Mouse (Mus musculus): ENCODE measurements around the gene Prkch. TPM values are rescaled to one million over a fixed set of nuclear protein-coding genes. Genes with fewer than 3 reads are reported as not detected.
A peak's percentile ranks its signal among the peaks of the same experiment; 100 is the strongest.

The Prkch gene
- polyA plus RNA-seq, 1 experiment = 0.02 TPM

DNA sequence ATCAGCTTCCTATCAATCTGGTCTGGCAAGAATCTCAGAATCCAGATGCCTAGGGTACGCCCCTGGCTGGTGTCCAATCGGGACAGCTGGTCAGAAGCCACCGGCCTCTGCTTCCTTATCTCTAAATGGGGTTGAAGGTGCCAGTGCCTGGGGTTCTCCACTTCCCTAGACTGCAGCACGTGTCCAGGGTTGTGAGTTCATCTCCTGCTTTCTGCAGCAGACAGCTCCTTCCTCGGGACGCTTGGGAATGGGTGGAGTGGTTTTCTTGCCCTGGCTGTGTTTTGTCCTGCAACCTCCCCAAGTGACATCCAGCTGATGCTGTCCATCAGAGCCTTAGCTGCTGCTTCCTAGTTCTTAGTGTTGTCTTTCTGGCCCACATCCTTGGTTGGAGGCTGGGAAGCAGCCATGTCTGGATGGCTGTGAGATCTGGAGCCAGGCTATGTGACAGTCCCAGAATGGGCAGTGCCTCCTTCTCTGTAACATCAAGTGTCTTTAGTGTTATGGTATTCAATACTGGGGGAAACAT is 116.0 kb downstream of the Prkch start:
- H3K27me3 ChIP-seq (ENCODE audit: control insufficient read depth, insufficient read depth, insufficient read length) = peaks cover 3% of the 10 kb centered on the region
- peak; percentile 61 for TF ChIP-seq MYOD1 (IDR thresholded peaks at IDR 0.05; ENCODE audit: control insufficient read depth, insufficient read length, low read depth)
- peak; percentile 32 for TF ChIP-seq USF1 (IDR thresholded peaks at IDR 0.05; ENCODE audit: low read depth)
- TF ChIP-seq MAX (IDR thresholded peaks at IDR 0.05) = no peak
- H3ac ChIP-seq (ENCODE audit: control insufficient read depth, insufficient read length, low read depth) = no peak overlapping the region
- H3K79me2 ChIP-seq (ENCODE audit: control insufficient read depth, insufficient read depth) = no peaks in the 10 kb centered on the region
- H3K4me3 ChIP-seq (ENCODE audit: insufficient read depth, poor library complexity, severe bottlenecking) = no peak overlapping the region
- no peaks in the 10 kb centered on the region for H3K79me3 ChIP-seq (ENCODE audit: low read depth)
- no peaks in the 10 kb centered on the region for H3K36me3 ChIP-seq (ENCODE audit: control insufficient read depth, insufficient read depth)

DNA sequence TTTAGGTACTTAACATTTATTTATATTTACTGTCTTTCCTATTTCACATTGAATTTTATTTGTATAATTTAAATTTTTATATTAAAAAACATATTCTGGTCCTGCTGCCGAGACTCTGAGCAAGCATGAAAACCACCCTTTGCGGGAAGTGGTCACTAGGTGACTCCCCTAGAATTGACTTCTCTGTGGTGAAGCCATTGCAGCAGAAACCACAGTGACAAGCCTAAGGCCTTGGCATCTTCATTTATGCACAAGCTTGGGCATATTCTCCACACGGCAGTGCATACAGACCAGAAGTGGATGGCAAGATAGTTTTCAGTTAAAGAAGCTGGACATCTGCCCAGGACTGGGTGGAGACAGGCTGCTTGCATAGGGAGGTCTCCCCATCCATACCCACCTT is 117.4 kb downstream of the Prkch start:
- Histone ChIP-seq H3K79me2 (ENCODE audit: control insufficient read depth, insufficient read depth) (no peaks in the 10 kb centered on the region), H3K4me3 (ENCODE audit: insufficient read depth, poor library complexity, severe bottlenecking) (no peak overlapping the region), H3ac (ENCODE audit: control insufficient read depth, insufficient read length, low read depth) (no peak overlapping the region), H3K27me3 (ENCODE audit: control insufficient read depth, insufficient read depth, insufficient read length) (peaks cover 3% of the 10 kb centered on the region), H3K36me3 (ENCODE audit: control insufficient read depth, insufficient read depth) (no peaks in the 10 kb centered on the region), H3K79me3 (ENCODE audit: low read depth) (no peaks in the 10 kb centered on the region)
- no peak for TF ChIP-seq CTCF (IDR thresholded peaks at IDR 0.05; ENCODE audit: control insufficient read depth, insufficient read depth, insufficient read length)

DNA sequence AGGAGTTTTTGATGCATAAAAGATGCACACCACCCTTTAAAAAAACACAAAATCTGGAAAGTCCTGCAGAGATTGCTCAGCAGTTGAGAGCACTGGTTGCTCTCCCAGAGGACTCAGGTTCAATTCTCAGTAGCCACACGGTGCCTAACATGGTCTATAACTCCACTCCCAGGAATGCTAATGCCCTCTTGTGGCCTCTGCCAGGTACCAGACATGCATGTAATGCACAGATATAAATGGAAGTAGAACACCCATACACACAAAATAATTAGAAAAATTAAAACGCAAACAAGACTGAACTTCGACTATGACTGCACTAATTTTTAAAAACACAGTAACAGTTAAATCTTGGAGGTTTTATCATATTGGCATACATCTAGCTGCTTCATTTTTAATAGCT is 119.8 kb downstream of the Prkch start:
- Histone ChIP-seq H3K27me3 (ENCODE audit: control insufficient read depth, insufficient read depth, insufficient read length) (peaks cover 3% of the 10 kb centered on the region), H3K4me3 (ENCODE audit: insufficient read depth, poor library complexity, severe bottlenecking) (no peak overlapping the region), H3ac (ENCODE audit: control insufficient read depth, insufficient read length, low read depth) (no peak overlapping the region), H3K79me3 (ENCODE audit: low read depth) (no peaks in the 10 kb centered on the region), H3K79me2 (ENCODE audit: control insufficient read depth, insufficient read depth) (no peaks in the 10 kb centered on the region), H3K36me3 (ENCODE audit: control insufficient read depth, insufficient read depth) (no peaks in the 10 kb centered on the region)
- TF ChIP-seq MYOD1 (IDR thresholded peaks at IDR 0.05; ENCODE audit: control insufficient read depth, insufficient read length, low read depth) (no peak), MAX (IDR thresholded peaks at IDR 0.05) (no peak), FOSL1 (IDR thresholded peaks at IDR 0.05; ENCODE audit: insufficient read depth, low read length, poor library complexity, severe bottlenecking) (no peak), USF1 (IDR thresholded peaks at IDR 0.05; ENCODE audit: low read depth) (no peak), MYOG (IDR thresholded peaks at IDR 0.05; ENCODE audit: control insufficient read depth, extremely low read depth, insufficient read length) (no peak), CEBPB (IDR thresholded peaks at IDR 0.05; ENCODE audit: low read depth) (no peak), CTCF (IDR thresholded peaks at IDR 0.05; ENCODE audit: control insufficient read depth, insufficient read depth, insufficient read length) (no peak)

DNA sequence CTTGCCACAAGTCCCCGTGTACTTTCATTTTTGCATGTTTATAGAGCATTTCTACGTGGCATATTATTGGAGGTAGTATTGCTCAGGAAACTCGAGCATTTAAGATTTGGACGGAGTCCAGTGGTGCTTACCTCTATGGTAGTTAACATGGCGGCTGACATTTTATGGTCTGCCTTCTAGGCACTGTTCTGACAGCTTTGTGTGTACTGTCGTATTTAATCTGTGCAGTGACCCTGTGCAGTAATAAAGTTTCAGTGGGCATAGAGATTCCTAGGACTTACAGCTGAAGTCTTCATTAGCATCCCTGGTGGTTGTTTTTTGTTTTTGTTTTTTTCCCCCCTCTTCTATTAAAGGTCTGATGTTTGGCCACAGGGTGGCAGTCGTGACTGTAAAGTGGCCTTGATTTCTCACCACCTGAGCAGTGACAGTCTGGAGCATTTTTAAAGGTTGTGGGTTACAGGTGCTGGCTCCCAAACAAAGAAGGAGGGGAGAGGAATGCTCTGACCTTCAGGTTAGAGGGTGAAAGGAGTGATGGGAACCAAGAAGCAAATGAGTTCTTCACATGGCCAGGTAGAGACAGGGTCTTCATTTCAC is 120.6 kb downstream of the Prkch start:
- Histone ChIP-seq H3K79me2 (ENCODE audit: control insufficient read depth, insufficient read depth) (no peaks in the 10 kb centered on the region), H3K27me3 (ENCODE audit: control insufficient read depth, insufficient read depth, insufficient read length) (peaks cover 3% of the 10 kb centered on the region), H3ac (ENCODE audit: control insufficient read depth, insufficient read length, low read depth) (no peak overlapping the region), H3K79me3 (ENCODE audit: low read depth) (no peaks in the 10 kb centered on the region), H3K36me3 (ENCODE audit: control insufficient read depth, insufficient read depth) (no peaks in the 10 kb centered on the region), H3K4me3 (ENCODE audit: insufficient read depth, poor library complexity, severe bottlenecking) (no peak overlapping the region)
- TF ChIP-seq MYOD1 (IDR thresholded peaks at IDR 0.05; ENCODE audit: control insufficient read depth, insufficient read length, low read depth) (no peak), CEBPB (IDR thresholded peaks at IDR 0.05; ENCODE audit: low read depth) (no peak), USF1 (IDR thresholded peaks at IDR 0.05; ENCODE audit: low read depth) (no peak), MAX (IDR thresholded peaks at IDR 0.05) (no peak), MYOG (IDR thresholded peaks at IDR 0.05; ENCODE audit: control insufficient read depth, extremely low read depth, insufficient read length) (no peak), FOSL1 (IDR thresholded peaks at IDR 0.05; ENCODE audit: insufficient read depth, low read length, poor library complexity, severe bottlenecking) (no peak), CTCF (IDR thresholded peaks at IDR 0.05; ENCODE audit: control insufficient read depth, insufficient read depth, insufficient read length) (peak; percentile 17)

DNA sequence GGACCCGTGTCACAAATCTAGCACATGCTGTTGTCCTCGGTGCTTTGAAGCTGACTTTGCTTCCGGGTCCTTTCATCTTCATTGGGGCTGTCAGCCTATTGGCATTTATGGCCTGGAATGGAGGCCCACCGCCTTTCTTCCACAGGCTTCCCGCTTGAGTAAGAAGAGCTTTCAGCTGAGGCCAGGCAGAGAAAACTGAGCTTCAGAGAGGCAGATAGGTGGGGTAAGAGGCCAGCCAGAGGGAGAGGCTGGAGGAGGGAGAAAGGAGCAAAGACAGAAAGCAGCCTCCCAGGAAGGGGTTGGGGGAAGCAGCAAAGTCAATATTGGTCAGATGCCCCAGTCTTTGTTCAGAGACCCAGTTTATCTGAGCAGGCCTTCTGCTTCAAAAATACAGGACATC is 123.9 kb downstream of the Prkch start:
- TF ChIP-seq MAX (IDR thresholded peaks at IDR 0.05) = no peak
- no peak for TF ChIP-seq MYOD1 (IDR thresholded peaks at IDR 0.05; ENCODE audit: control insufficient read depth, insufficient read length, low read depth)
- TF ChIP-seq CTCF (IDR thresholded peaks at IDR 0.05; ENCODE audit: control insufficient read depth, insufficient read depth, insufficient read length) = no peak
- no peak for TF ChIP-seq FOSL1 (IDR thresholded peaks at IDR 0.05; ENCODE audit: insufficient read depth, low read length, poor library complexity, severe bottlenecking)
- no peak for TF ChIP-seq USF1 (IDR thresholded peaks at IDR 0.05; ENCODE audit: low read depth)
- no peak for TF ChIP-seq CEBPB (IDR thresholded peaks at IDR 0.05; ENCODE audit: low read depth)
- TF ChIP-seq MYOG (IDR thresholded peaks at IDR 0.05; ENCODE audit: control insufficient read depth, extremely low read depth, insufficient read length) = no peak
- Histone ChIP-seq H3K79me2 (ENCODE audit: control insufficient read depth, insufficient read depth) (no peaks in the 10 kb centered on the region), H3K27me3 (ENCODE audit: control insufficient read depth, insufficient read depth, insufficient read length) (peaks cover 3% of the 10 kb centered on the region), H3K36me3 (ENCODE audit: control insufficient read depth, insufficient read depth) (no peaks in the 10 kb centered on the region), H3K79me3 (ENCODE audit: low read depth) (no peaks in the 10 kb centered on the region), H3ac (ENCODE audit: control insufficient read depth, insufficient read length, low read depth) (no peak overlapping the region), H3K4me3 (ENCODE audit: insufficient read depth, poor library complexity, severe bottlenecking) (no peak overlapping the region)

DNA sequence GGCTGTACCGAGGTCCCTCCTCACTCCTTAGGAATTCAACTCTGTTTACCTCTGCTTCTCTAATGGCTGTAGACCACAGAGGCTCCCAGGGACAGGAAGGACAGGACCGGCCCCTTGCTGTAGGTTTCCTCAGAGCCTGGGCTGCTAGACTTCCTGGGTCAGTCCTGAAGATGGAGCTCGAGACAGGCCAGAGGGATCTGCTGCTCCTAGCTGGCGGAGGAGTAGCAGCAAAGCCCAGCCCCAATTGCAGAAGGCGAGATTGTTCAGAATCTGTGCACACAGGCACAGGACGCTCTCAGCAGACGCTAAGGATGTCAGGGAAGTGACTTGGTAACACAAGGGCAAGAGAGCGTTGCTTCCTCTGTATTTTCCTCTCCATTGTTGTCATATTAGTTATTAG is 124.3 kb downstream of the Prkch start:
- H3ac ChIP-seq (ENCODE audit: control insufficient read depth, insufficient read length, low read depth) = peak overlapping the region; percentile 2

More for the DNA sequence above, 124.3 kb downstream of the Prkch start:
- H3K36me3 ChIP-seq (ENCODE audit: control insufficient read depth, insufficient read depth) = no peaks in the 10 kb centered on the region
- TF ChIP-seq FOSL1 (IDR thresholded peaks at IDR 0.05; ENCODE audit: insufficient read depth, low read length, poor library complexity, severe bottlenecking) = no peak
- no peak for TF ChIP-seq CEBPB (IDR thresholded peaks at IDR 0.05; ENCODE audit: low read depth)
- peak; percentile 80 for TF ChIP-seq CTCF (IDR thresholded peaks at IDR 0.05; ENCODE audit: control insufficient read depth, insufficient read depth, insufficient read length)
- no peak overlapping the region for H3K4me3 ChIP-seq (ENCODE audit: insufficient read depth, poor library complexity, severe bottlenecking)
- H3K27me3 ChIP-seq (ENCODE audit: control insufficient read depth, insufficient read depth, insufficient read length) = peaks cover under 1% of the 10 kb centered on the region
- no peaks in the 10 kb centered on the region for H3K79me3 ChIP-seq (ENCODE audit: low read depth)
- H3K79me2 ChIP-seq (ENCODE audit: control insufficient read depth, insufficient read depth) = no peaks in the 10 kb centered on the region
